Mouse (Mus musculus): ENCODE results near the gene Dock9.
"Not testable (repeated sequence)": the region's sequence is repeated elsewhere in the genome, so short reads cannot be mapped to it uniquely, and the experiment has no call there.

DNA sequence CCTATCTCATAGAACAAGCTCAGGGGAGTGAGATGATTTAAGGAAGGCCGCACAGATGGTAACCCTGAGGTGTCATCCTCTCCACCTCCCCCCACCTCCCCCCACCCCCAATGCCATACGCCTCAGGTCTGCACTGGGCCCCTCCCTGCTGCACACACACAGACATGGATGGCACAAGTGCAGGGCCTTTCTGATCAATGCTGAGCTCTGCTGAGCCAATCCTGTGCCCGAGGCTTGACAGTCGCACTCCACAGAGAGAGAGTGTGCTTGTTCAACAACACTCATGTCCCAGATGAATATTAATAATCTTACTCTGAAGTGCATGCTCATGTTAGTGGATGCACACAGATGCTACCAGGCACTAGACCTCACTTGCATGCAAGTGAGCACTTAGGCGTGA, 108.0 kb downstream of the Dock9 start:
- TF ChIP-seq CTCF (IDR thresholded peaks at IDR 0.05; ENCODE audit: control insufficient read depth, insufficient read depth, low read length); POLR2A (IDR thresholded peaks at IDR 0.05; ENCODE audit: borderline replicate concordance, control insufficient read depth, low read depth, low read length): not testable (repeated sequence)
